Mouse (Mus musculus) erythroid progenitor cell, adult 5-6 weeks (primary cell): Measurements from ENCODE around the gene Gm26620. TPM values are rescaled to one million over a fixed set of nuclear protein-coding genes. Genes with fewer than 3 reads are reported as not detected.

Experiments
- ATAC-seq: replicated peaks from 2 replicates; pipeline ENCODE4 v1.8.0; 2016; ENCODE audit warnings: moderate number of reproducible peaks, mild to moderate bottlenecking, moderate TSS enrichment, inconsistent platforms; ENCODE audit not compliant: poor library complexity, low FRiP score, severe bottlenecking
- total RNA-seq, 2 experiments: library from RNA; stranded (forward) in 1 of 2; stranded (reverse) in 1 of 2; fragments of 150-400 nt in 1 of 2; fragments of 186-747, 209-891 nt in 1 of 2; gene quantifications; 2 replicates each; pipeline versions ENCODE4 v1.2.3 to v1.2.4; 2015 to 2017; ENCODE audit warnings: low replicate concordance in 2 of 2

Gene Gm26620
- total RNA-seq, 2 experiments from 2014 or later, result not detected

GRCm38 (mm10) chr1:170907456-170908191 is 22.8 kb downstream of the Gm26620 start:
- no peak for ATAC-seq

DNA sequence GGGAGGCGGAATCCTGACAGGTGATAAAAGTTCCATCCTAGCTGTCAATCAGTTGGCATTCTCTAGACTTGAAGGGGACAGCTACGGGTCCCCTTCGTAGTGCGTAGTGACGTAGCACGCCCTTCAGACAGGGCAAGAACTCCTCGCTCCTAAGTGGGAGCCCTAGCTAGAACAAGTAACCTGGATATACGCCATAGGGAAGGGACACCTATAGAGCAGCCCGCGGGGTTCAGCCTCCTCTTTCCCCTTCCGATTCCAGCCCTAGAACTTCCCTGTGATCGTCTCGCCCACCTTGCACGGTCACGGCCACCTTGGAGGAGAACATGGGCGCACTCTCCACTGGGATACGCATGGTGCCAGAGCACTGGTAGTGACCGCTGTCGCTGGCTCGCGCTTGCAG is 23.5 kb downstream of the Gm26620 start:
- ATAC-seq, result no peak

GRCm38 (mm10) chr1:170911907-170912660 is 27.2 kb downstream of the Gm26620 start:
- ATAC-seq, result no peak

DNA sequence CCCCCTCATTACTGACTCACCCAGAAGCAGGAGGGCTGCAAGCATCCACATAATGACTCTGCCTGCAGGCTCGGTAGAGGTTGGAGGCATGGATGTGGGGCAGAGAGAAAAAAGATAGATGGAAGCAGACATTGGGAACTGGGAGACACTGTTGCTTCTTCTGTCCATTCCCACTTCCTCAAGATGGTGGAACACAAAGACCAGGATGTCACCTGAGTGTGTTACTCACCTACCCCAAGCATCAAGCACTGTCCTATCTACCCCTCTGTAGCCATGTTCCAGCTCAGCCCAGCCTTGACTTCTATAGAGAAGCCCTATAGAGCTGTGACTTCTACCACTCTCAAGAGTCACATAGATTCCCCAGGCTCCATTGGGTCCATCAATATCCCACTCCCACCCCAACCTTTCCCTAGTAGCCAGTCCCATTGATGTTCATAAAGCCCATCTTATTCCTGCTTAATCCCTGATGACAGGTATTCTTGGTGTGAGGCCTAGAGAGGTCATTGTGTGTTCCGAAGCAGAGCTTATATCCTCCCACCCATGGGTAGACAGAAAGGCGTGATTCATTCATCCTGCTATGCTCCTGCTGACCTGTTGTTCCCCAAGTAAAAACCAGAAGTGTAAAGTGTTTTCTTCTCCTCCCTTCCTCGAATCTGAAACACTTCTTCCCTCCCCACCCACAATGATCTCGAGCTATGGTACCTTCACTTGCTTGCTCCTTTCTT is 28.2 kb downstream of the Gm26620 start, which contains the start of gene Fcrlb:
TSS of gene Fcrlb (minus strand) at position 51 of the 725 bp plus-strand sequence.
- no peak for ATAC-seq

- ATAC-seq, result no peak
These were observed 30.8 kb downstream of the Gm26620 start for GRCm38 (mm10) chr1:170915657-170916056.

- ATAC-seq, result no peak
These were observed 34.4 kb downstream of the Gm26620 start for GRCm38 (mm10) chr1:170919308-170919707.

- ATAC-seq, result 0 out of 2 replicates have a peak, but pooled peaks have one; percentile 25
These were observed 39.6 kb downstream of the Gm26620 start for GRCm38 (mm10) chr1:170924485-170924884.

DNA sequence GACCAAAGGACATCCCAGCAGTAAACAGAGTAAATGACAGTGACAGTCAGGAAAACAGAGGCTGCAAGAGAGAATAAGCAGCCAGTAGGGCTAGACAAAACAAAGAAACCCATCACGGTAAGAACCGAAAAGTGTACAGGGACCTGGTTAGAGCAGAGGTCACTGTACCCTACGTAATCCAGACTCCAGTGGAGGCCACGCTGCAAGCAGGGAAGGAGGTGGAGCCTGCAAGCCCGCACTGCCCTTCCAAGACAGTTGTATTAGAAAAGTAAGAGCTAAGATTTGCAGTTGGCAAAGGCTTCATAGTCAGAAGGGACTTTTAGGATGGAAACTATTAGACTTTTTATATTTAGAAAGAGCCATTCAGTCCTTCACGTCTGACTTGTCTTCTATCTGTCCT is 42.1 kb downstream of the Gm26620 start:
- ATAC-seq, result no peak

- no peak for ATAC-seq
These were observed 42.5 kb downstream of the Gm26620 start, which contains the start of gene Fcrla for GRCm38 (mm10) chr1:170927378-170927777. TSS of gene Fcrla (minus strand) at chr1:170927583.

- ATAC-seq, result no peak
These were observed 43.6 kb downstream of the Gm26620 start for GRCm38 (mm10) chr1:170928467-170928866.

DNA sequence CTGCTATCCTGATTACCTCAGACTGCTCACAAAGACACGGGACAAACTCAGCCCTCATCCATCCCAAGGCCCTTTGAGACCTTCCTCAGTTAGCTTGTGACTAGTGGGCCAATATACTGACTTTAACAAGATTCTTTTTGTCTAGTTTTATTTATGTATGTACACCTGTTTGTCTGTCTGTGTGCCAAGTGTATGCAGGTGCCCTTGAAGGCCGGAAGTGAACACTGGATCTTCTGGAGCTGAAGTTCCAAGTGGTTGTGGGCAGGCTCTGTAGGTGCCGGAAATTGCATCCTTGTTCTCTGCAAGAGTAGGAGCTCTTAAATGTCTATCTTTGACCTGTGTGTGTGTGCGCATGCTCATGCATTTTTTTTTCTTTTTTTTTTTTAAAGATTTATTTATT is 44.4 kb downstream of the Gm26620 start:
- ATAC-seq, result no peak

- no peak for ATAC-seq
These were observed 47.2 kb downstream of the Gm26620 start for GRCm38 (mm10) chr1:170932043-170932442.

DNA sequence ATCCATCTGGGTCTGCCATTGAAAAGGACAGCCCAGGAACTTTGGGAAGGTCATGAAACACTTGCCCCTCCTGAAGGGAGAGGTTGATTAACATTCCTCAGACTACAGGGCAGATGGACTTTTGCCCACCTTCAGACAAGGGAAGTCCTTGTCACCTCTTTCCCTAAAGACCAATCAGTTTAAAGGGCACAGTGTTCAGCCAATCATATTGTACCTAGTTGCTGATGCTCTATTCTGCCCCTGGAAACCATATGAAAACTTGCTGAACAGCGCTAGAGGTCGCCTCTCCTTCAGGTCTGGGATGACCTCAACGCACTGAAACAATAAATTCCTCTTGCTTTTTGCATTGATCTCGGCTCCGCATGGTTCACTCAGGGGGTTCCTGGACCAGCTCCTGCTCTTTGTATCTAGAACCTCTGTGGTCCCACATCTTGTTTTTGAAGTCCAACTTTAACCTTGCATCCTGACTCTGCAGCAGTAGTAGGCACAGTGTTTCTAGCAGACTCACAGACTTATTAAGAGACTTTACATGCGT is 48.6 kb downstream of the Gm26620 start:
- ATAC-seq, result no peak

DNA sequence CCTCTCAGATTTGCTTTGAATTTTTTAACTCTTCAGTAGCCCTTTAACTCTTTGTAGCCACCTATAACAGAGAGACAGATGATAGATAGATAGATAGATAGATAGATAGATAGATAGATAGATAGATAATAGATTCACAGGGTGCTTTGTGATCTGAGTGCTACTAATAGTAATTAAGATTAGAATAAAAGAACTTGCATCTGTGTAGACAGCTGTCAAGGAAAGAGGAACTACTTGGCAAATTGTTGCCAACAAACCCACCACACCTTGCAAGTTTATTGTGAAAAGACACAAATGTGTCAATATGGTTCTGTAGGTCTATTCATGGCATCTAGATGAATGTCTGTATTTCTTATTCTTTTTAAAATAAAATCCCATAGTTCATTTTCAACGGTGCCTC is 49.1 kb downstream of the Gm26620 start:
- ATAC-seq, result no peak

DNA sequence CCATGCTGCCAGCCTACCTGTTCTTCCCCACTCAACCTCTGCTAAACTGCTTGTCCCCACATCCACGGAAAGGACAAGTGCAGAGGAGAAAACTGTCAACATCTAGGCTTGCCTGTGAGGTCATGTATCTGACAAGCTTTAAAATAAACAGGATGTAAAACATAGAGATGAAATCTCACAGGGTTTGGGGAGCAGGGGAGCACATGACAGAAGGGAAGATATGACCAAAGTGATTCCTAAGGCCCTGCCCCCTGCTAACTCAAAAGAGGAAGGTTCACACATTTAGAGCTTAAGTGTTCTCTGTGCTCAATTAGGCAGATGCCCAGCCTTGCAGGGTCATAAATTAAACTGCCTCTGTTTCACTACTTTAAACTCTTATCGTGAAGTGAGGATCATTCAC is 49.5 kb downstream of the Gm26620 start:
- no peak for ATAC-seq

Other genes with a start within 250 kb of the Gm26620 start
- gene Olfml2b, start 240.5 kb upstream of the Gm26620 start, total RNA-seq (2015; ENCODE audit: low replicate concordance), result 0.42 and 4.0 TPM in 2 replicates
- 0.83 and 3.0 TPM in 2 replicates for gene Olfml2b, start 240.5 kb upstream of the Gm26620 start, total RNA-seq (2017; ENCODE audit: low replicate concordance)
- 23.1 and 26.4 TPM in 2 replicates for gene Atf6, start 17.3 kb upstream of the Gm26620 start, total RNA-seq (2015; ENCODE audit: low replicate concordance)
- 27.2 and 29.6 TPM in 2 replicates for gene Atf6, start 17.3 kb upstream of the Gm26620 start, total RNA-seq (2017; ENCODE audit: low replicate concordance)
- 2.2 and 5.4 TPM in 2 replicates for gene Dusp12, start 475 bp downstream of the Gm26620 start, total RNA-seq (2015; ENCODE audit: low replicate concordance)
- not detected in 2 replicates for gene Dusp12, start 475 bp downstream of the Gm26620 start, total RNA-seq (2017; ENCODE audit: low replicate concordance)
- not detected in 2 replicates for gene Fcrlb, start 27.9 kb downstream of the Gm26620 start, total RNA-seq (2015; ENCODE audit: low replicate concordance)
- not detected in 2 replicates for gene Fcrlb, start 27.9 kb downstream of the Gm26620 start, total RNA-seq (2017; ENCODE audit: low replicate concordance)
- gene Fcrla, start 42.5 kb downstream of the Gm26620 start, total RNA-seq (2015; ENCODE audit: low replicate concordance), result 51.9 and 53.7 TPM in 2 replicates
- gene Fcrla, start 42.5 kb downstream of the Gm26620 start, total RNA-seq (2017; ENCODE audit: low replicate concordance), result 27.0 and 28.4 TPM in 2 replicates
- 29.2 and 34.8 TPM in 2 replicates for gene Fcgr2b, start 91.5 kb downstream of the Gm26620 start, total RNA-seq (2015; ENCODE audit: low replicate concordance)
- gene Fcgr2b, start 91.5 kb downstream of the Gm26620 start, total RNA-seq (2017; ENCODE audit: low replicate concordance), result 5.0 and 32.1 TPM in 2 replicates
- 12.2 and 20.2 TPM in 2 replicates for gene Fcgr4, start 133.9 kb downstream of the Gm26620 start, total RNA-seq (2015; ENCODE audit: low replicate concordance)
- gene Fcgr4, start 133.9 kb downstream of the Gm26620 start, total RNA-seq (2017; ENCODE audit: low replicate concordance), result 7.3 and 7.6 TPM in 2 replicates
- gene Fcgr3, start 179.9 kb downstream of the Gm26620 start, total RNA-seq (2015; ENCODE audit: low replicate concordance), result 78.6 and 80.1 TPM in 2 replicates
- 29.8 and 53.5 TPM in 2 replicates for gene Fcgr3, start 179.9 kb downstream of the Gm26620 start, total RNA-seq (2017; ENCODE audit: low replicate concordance)
- gene Cfap126, start 228.9 kb downstream of the Gm26620 start, total RNA-seq (2015; ENCODE audit: low replicate concordance), result 19.8 TPM in 1 of 2 replicates, not detected in the other
- not detected in 2 replicates for gene Cfap126, start 228.9 kb downstream of the Gm26620 start, total RNA-seq (2017; ENCODE audit: low replicate concordance)